Mouse (Mus musculus) liver, embryonic 14.5 days (tissue): ENCODE data around the gene Cabp1. TPM values are rescaled to one million over a fixed set of nuclear protein-coding genes. Genes with fewer than 3 reads are reported as not detected.
A peak's percentile ranks its signal among the peaks of the same experiment; 100 is the strongest.

ENCODE experiments used
- ATAC-seq: fragments of 200-750 bp; cut with Nextera tagmentation; 2 replicates; pipeline ENCODE4 v1.8.0; 2017; ENCODE audit warnings: moderate number of reproducible peaks, mild to moderate bottlenecking, moderate library complexity; ENCODE audit not compliant: insufficient read depth
- DNase-seq, 3 experiments: peaks; one replicate each; pipeline ENCODE4 v3.0.0-alpha.2; 2012 to 2013; ENCODE audit warnings: low read depth in 3 of 3, low spot score in 3 of 3
- H3K27ac ChIP-seq: fragments of 300-500 bp; sonication (generic); 2 replicates; pipeline ENCODE4 v1.5.1; 2014; ENCODE audit warnings: moderate library complexity, mild to moderate bottlenecking, control low read depth, inconsistent platforms
- H3K27me3 ChIP-seq: fragments of 300-500 bp; sonication (generic); 2 replicates; pipeline ENCODE4 v1.6.1; 2014; ENCODE audit warnings: mild to moderate bottlenecking, low read length, moderate library complexity; ENCODE audit not compliant: control insufficient read depth, insufficient read depth
- H3K36me3 ChIP-seq: fragments of 300-500 bp; sonication (generic); replicated peaks from 2 replicates; pipeline ENCODE4 v1.6.1; 2014; ENCODE audit warnings: low read depth; ENCODE audit not compliant: control insufficient read depth, insufficient read depth
- H3K4me1 ChIP-seq, 2 experiments: fragments of 200-500 bp in 1 of 2; fragments of 300-500 bp in 1 of 2; sonication (generic) in 1 of 2; replicated peaks; 2 replicates each; pipeline ENCODE4 v1.6.1; 2012 to 2014; ENCODE audit warnings: antibody characterized with exemption in 1 of 2, inconsistent platforms in 1 of 2, low read length in 1 of 2; ENCODE audit not compliant: control insufficient read depth in 2 of 2, insufficient read depth in 2 of 2
- H3K4me2 ChIP-seq: fragments of 300-500 bp; sonication (generic); 2 replicates; pipeline ENCODE4 v1.6.1; 2014; ENCODE audit warnings: low read depth, mild to moderate bottlenecking, control low read depth, moderate library complexity
- H3K4me3 ChIP-seq, 2 experiments: fragments of 200-500 bp in 1 of 2; fragments of 300-500 bp in 1 of 2; sonication (generic) in 1 of 2; 2 replicates each; pipeline ENCODE4 v1.5.1; 2012 to 2014; ENCODE audit warnings: low read depth in 2 of 2, low read length in 2 of 2, mild to moderate bottlenecking in 2 of 2, control low read depth in 1 of 2, inconsistent platforms in 1 of 2, moderate library complexity in 1 of 2; ENCODE audit not compliant: insufficient read depth in 1 of 2
- H3K9ac ChIP-seq: fragments of 300-500 bp; sonication (generic); replicated peaks from 2 replicates; pipeline ENCODE4 v1.6.1; 2014; ENCODE audit warnings: mild to moderate bottlenecking, control low read depth, moderate library complexity
- H3K9me3 ChIP-seq: fragments of 300-500 bp; sonication (generic); 2 replicates; pipeline ENCODE4 v1.6.1; 2016; ENCODE audit warnings: low read length, mixed read lengths; ENCODE audit not compliant: control insufficient read depth
- CTCF ChIP-seq: IDR thresholded peaks from 2 replicates; pipeline ENCODE4 v1.5.1; 2016; ENCODE audit warnings: antibody characterized with exemption, low read depth, control low read depth
- EP300 ChIP-seq: IDR thresholded peaks from 2 replicates; pipeline ENCODE4 v1.6.1; 2016; ENCODE audit warnings: antibody characterized with exemption, low read depth
- WGBS: fragments of 180-500 bp; shearing (Covaris S2); extraction: QIAGEN DNeasy Blood & Tissue Kit; methylation state at CpG from one replicate; pipeline ENCODE4 v1.1.7; 2014; ENCODE audit not compliant: insufficient replicate concordance; 5-methylcytosine and 5-hydroxymethylcytosine counted together
- polyA plus RNA-seq, 2 experiments: library from polyadenylated mRNA; depleted of rRNA in 1 of 2; stranded (reverse) in 1 of 2; unstranded in 1 of 2; fragments of >200 nt; fragmentation: Nextera tagmentation in 1 of 2; extraction: Ambion mirVana in 1 of 2; gene quantifications; 2 replicates each; pipeline versions ENCODE4 v1.2.1 to v1.2.3; 2012 to 2014

The Cabp1 gene
- polyA plus RNA-seq, 2 experiments = 0.13 to 0.14 TPM

DNA sequence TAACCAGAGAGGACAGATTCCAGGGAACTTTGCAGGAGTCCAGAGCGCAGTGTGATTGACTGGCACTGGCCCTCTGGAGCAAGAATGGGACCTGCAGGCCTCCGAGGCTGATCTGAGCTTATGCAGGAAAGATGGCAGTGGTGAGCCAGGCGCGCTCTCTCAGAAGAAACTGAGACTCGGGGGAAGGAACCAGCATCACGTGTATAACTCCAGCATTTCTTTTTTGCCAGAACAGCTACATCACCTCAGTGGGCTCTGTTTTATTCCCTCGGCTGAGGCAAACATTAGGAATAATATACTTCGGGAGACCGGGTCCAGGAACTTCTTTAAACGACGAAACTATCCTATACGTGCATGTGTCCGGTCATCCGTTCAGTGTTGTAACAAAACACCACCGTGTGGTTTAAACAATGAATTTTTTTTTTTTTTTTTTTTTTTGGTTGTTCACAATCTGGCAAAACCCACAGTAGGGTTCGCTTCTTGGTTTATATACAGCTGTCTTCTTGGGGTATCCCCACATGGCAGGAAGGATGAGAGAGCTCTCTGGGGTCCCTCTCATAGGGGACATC is 37.5 kb upstream of the Cabp1 start:
- Histone ChIP-seq H3K9me3 (no peaks in the 10 kb centered on the region), H3K9ac (no peak overlapping the region), H3K27me3 (peaks cover 19% of the 10 kb centered on the region), H3K36me3 (no peaks in the 10 kb centered on the region), H3K4me1 (peaks cover 0 to 3% of the 10 kb centered on the region in 2 experiments; a peak in 1 of 4 replicates), H3K4me2 (no peak overlapping the region), H3K4me3 (no peak overlapping the region), H3K27ac (no peak overlapping the region)
- no peak for TF ChIP-seq EP300
- no peak for TF ChIP-seq CTCF
- no peak for ATAC-seq
- WGBS = 37% methylated on average over 16 of the region's 16 CpGs
- DNase-seq = no peak

DNA sequence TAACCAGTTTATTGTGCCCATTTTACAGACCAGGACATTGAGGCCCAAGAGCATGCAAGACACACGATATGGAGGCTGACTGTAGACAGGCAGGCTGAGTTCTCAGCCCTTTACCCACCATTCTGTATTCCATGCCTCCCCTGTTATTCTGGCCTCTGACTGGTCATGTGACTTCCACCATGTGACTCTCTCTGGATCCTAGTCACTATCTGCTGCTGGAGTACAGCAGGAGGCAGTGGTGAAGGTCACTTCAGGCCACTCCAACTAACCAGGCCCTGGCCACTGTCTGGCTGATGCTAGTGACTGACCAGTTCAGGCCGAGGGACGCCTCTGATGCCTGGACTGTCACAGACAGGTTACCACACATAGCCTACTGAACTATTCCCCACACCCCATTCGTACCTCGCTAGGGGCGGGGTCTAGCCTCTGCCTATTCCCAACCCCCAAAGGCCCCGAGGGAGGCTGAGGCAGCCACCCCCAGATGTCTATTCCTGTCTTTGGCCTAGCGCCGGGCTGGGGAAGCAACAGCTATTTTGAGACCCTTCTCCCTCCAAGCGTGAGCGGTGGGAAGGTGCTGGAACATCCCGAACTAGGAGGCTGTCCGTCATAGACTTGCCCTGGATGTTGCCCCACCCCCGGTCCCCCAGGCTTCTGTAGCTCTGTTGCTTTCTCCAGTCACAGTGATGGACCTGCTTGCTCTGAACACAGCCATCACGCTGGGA is 36.8 kb upstream of the Cabp1 start:
- Histone ChIP-seq H3K36me3 (no peaks in the 10 kb centered on the region), H3K9ac (no peak overlapping the region), H3K4me3 (no peak overlapping the region), H3K27me3 (peaks cover 19% of the 10 kb centered on the region), H3K9me3 (no peaks in the 10 kb centered on the region), H3K4me2 (no peak overlapping the region), H3K27ac (no peak overlapping the region), H3K4me1 (peaks cover 0 to 3% of the 10 kb centered on the region in 2 experiments; a peak in 1 of 4 replicates)
- DNase-seq (no peak), ATAC-seq (no peak)
- 52% methylated on average over 15 of the region's 15 CpGs for WGBS
- no peak for TF ChIP-seq CTCF
- TF ChIP-seq EP300 = no peak

DNA sequence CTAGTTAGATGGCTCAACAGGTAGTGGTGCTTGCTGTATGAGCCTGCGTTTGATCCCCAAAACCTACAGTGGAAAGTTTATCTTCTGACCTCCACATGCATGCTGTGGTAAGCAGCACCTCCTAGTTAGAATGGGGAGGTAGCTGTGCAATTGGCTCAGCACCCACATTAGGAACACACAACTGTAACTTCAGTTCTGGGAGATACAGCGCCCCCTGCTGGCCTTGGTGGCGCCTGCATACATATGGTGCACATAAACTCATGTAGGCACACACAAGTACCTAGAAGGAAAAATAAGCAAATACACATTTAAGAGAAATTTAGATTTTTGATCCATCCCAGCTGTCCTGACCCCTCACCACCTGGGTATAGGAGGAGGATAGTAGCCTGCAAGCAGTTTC is 28.3 kb upstream of the Cabp1 start:
- no peak for ATAC-seq
- H3K36me3 ChIP-seq = no peaks in the 10 kb centered on the region
- DNase-seq = no peak
- 54% methylated on average over 3 of the region's 3 CpGs for WGBS
- H3K27me3 ChIP-seq = no peaks in the 10 kb centered on the region; the same call in 1 of the 2 replicates
- H3K9me3 ChIP-seq = 0 out of 2 replicates have a peak, but pooled peaks cover 3% of the 10 kb centered on the region
- no peak overlapping the region for H3K4me3 ChIP-seq
- H3K4me1 ChIP-seq = no peaks in the 10 kb centered on the region
- no peak overlapping the region for H3K9ac ChIP-seq
- H3K27ac ChIP-seq = no peak overlapping the region
- no peak overlapping the region for H3K4me2 ChIP-seq
- TF ChIP-seq CTCF (peak; percentile 60), EP300 (no peak)

DNA sequence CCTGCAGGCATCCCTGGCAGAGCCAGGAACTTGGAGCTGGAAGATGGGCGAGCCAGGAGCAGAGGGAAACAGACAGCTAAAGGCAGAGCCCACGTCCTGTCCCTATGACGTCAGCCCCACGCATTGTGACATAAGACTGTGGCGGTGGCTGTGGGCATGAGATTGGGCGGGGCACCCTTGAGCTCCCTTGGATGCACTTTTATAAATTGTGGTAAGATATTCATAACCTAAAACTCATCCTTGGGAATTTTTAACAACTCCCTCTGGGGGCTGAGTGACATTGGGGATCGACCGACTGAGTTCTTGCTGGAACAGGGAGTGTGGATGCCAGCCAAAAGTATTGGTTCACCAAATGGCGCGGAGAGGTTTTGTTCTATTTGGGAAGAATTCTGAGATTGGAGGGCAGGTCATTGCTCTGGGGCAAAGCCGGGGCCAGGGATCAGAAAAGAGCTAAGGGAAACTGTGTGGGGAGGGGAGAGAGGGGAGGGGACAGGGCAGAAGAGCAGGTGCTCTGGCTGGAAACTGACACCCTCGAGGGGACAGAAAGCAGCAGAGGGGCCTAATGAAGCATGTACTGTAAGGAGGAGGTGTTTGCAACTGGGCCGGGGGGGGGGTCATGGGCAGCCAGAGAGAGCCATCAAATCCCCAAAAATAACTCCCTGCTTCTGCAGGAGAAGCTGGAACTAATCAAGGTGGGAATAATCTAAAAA is 26.9 kb upstream of the Cabp1 start:
- H3K36me3 ChIP-seq = no peaks in the 10 kb centered on the region
- WGBS = 35% methylated on average over 13 of the region's 13 CpGs
- no peak overlapping the region for H3K27ac ChIP-seq
- H3K4me2 ChIP-seq = no peak overlapping the region
- H3K9me3 ChIP-seq = 0 out of 2 replicates have a peak, but pooled peaks cover 3% of the 10 kb centered on the region
- no peak for ATAC-seq
- H3K9ac ChIP-seq = no peak overlapping the region
- no peak for DNase-seq
- TF ChIP-seq EP300 = no peak
- no peak for TF ChIP-seq CTCF
- no peaks in the 10 kb centered on the region for H3K4me1 ChIP-seq
- H3K4me3 ChIP-seq = no peak overlapping the region
- peaks cover 5% of the 10 kb centered on the region for H3K27me3 ChIP-seq

DNA sequence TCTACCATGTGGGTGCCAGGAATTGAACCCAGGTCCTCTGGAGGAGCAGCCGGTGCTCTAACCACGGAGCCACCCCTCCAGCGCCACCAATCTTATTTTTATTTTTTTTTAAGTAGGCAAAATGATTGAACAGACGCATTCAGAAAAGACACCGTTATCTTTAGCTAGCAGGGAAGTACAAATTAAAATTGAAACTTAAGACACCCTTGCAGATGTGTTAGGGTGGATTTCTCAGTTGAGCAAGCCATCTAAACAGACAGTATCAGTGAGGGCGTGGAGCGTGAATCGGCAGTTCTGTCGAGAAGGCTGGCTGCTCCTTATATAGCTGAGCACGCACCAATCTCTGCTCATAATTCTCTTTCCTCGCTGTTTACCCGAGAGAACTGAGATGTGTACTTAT is 23.8 kb upstream of the Cabp1 start:
- TF ChIP-seq CTCF (no peak), EP300 (no peak)
- ATAC-seq = no peak
- Histone ChIP-seq H3K9me3 (0 out of 2 replicates have a peak, but pooled peaks cover 3% of the 10 kb centered on the region), H3K4me1 (no peaks in the 10 kb centered on the region), H3K27me3 (peaks cover 22% of the 10 kb centered on the region), H3K4me3 (no peak overlapping the region), H3K36me3 (no peaks in the 10 kb centered on the region), H3K4me2 (no peak overlapping the region), H3K9ac (no peak overlapping the region), H3K27ac (no peak overlapping the region)
- 62% methylated on average over 12 of the region's 12 CpGs for WGBS
- no peak for DNase-seq
